Mouse (Mus musculus) neutrophil, adult 5-6 weeks (primary cell): ENCODE results near the gene Afg3l1. TPM values are rescaled to one million over a fixed set of nuclear protein-coding genes. Genes with fewer than 3 reads are reported as not detected.
A peak's percentile ranks its signal among the peaks of the same experiment; 100 is the strongest.
"Not testable (repeated sequence)": the region's sequence is repeated elsewhere in the genome, so short reads cannot be mapped to it uniquely, and the experiment has no call there.

Experiments used
- ATAC-seq: fragments of 151-379, 151-347 bp; 2 replicates; pipeline ENCODE4 v1.8.0; 2017; ENCODE audit warnings: mild to moderate bottlenecking, moderate TSS enrichment; ENCODE audit not compliant: insufficient number of reproducible peaks, poor library complexity, low FRiP score, severe bottlenecking; ENCODE audit errors: extremely low read depth
- total RNA-seq: library from RNA; stranded (forward); fragments of 200-1000 nt; gene quantifications from 2 replicates; pipeline ENCODE4 v1.2.3, GENCODE M21; 2017

The Afg3l1 gene
- 12.8 and 17.9 TPM in 2 replicates for total RNA-seq

GRCm38 (mm10) chr8:123477737-123478258, at the start of gene Afg3l1:
Gene Afg3l1 (plus strand): TSS chr8:123477903.
- peak; percentile 65 for ATAC-seq

- no peak for ATAC-seq
These were observed 49.3 kb upstream of the Afg3l1 start for GRCm38 (mm10) chr8:123428343-123428893.

- no peak for ATAC-seq
These were observed 48.6 kb upstream of the Afg3l1 start for GRCm38 (mm10) chr8:123428939-123429721.

- not testable (repeated sequence) for ATAC-seq
These were observed 48.0 kb upstream of the Afg3l1 start for GRCm38 (mm10) chr8:123429722-123430013.

- ATAC-seq = not testable (repeated sequence)
These were observed 46.8 kb upstream of the Afg3l1 start for GRCm38 (mm10) chr8:123430936-123431335.

GRCm38 (mm10) chr8:123431616-123432365, 45.9 kb upstream of the Afg3l1 start:
- ATAC-seq = no peak

- no peak for ATAC-seq
These were observed 45.3 kb upstream of the Afg3l1 start for GRCm38 (mm10) chr8:123432381-123432780.

- not testable (repeated sequence) for ATAC-seq
These were observed 44.3 kb upstream of the Afg3l1 start for GRCm38 (mm10) chr8:123433241-123433974.

- ATAC-seq = no peak
These were observed 35.9 kb upstream of the Afg3l1 start for GRCm38 (mm10) chr8:123441788-123442187.

GRCm38 (mm10) chr8:123442351-123442750, 35.4 kb upstream of the Afg3l1 start:
- no peak for ATAC-seq

GRCm38 (mm10) chr8:123442871-123443575, 34.7 kb upstream of the Afg3l1 start:
- peak; percentile 88 for ATAC-seq

GRCm38 (mm10) chr8:123443576-123443921, 34.2 kb upstream of the Afg3l1 start:
- ATAC-seq = no peak

- no peak for ATAC-seq
These were observed 33.6 kb upstream of the Afg3l1 start for GRCm38 (mm10) chr8:123444131-123444530.

GRCm38 (mm10) chr8:123445981-123446380, 31.7 kb upstream of the Afg3l1 start:
- ATAC-seq = no peak

GRCm38 (mm10) chr8:123446799-123447198, 30.9 kb upstream of the Afg3l1 start:
- ATAC-seq = no peak

GRCm38 (mm10) chr8:123450783-123451182, 26.9 kb upstream of the Afg3l1 start:
- ATAC-seq = no peak

- not testable (repeated sequence) for ATAC-seq
These were observed 26.0 kb upstream of the Afg3l1 start for GRCm38 (mm10) chr8:123451747-123452146.

GRCm38 (mm10) chr8:123452149-123452548, 25.6 kb upstream of the Afg3l1 start:
- no peak for ATAC-seq

GRCm38 (mm10) chr8:123453291-123453690, 24.4 kb upstream of the Afg3l1 start:
- ATAC-seq = no peak
